Mouse (Mus musculus): ENCODE results near the gene Tmem39a.

Gene Tmem39a

DNA sequence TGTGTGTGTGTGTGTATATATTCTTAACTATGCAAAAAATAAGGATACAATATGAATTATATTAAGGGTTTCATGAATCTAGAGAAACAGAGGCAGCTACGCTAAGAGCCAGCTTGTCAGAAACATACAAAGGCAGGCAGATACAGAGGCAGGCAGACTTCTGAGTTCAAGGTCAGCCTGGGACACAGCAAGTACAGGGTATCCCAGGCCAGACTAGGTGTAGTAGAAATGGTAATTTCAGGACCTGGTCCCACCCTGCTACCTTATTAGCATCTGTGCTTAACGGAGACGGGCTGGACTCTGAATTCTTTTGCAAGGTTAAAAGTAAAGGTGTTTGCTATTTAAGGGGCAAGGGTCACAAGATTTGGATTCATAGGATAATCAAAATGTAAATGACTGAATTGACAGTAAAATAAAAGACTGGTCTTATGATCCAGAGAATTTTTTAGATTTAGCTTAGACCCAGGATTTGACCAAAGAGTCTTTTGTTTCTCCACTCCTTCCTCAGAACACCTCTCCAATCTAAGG lies at the start of gene Tmem39a:
Gene Tmem39a, plus strand, starts transcription at position 478 of the 528 bp plus-strand sequence.
- DNase-seq = no peak

DNA sequence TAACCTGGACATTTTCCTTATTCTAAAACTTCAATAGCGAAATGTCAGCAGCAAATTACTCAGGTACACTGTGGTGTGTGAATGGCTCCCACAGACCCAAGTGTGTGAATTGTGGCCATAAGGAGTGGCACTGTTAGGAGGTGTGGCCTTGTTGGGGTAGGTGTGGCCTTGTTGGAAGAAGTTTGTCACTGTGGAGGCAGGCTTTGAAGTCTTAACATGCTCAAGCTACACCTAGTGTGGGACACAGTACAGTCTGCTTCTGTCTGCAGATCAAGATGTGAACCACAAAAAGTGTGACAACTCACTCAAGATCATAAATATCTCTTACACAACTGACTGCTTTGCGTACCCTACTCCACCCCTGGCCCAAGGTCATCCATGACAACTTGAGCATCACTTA lies 47.7 kb upstream of the Tmem39a start:
- no peak for DNase-seq

DNA sequence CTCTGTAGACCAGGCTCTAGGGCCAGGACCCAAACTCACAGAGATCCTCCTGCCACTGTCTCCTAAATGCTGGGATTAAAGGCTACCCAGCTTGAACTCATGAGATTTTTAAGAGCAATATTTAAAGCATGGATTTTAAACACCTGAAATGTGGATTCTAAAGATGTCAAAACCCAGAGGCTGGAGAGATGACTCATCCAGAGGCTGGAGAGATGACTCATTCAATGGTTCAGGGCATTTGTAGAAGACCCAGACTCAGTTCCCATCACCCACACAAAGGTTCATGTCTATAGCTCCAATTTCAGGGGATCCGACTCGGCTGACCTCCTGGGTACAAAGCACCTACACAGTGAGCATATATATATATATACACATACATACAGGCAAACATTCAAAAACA lies 39.4 kb upstream of the Tmem39a start:
- no peak for DNase-seq

DNA sequence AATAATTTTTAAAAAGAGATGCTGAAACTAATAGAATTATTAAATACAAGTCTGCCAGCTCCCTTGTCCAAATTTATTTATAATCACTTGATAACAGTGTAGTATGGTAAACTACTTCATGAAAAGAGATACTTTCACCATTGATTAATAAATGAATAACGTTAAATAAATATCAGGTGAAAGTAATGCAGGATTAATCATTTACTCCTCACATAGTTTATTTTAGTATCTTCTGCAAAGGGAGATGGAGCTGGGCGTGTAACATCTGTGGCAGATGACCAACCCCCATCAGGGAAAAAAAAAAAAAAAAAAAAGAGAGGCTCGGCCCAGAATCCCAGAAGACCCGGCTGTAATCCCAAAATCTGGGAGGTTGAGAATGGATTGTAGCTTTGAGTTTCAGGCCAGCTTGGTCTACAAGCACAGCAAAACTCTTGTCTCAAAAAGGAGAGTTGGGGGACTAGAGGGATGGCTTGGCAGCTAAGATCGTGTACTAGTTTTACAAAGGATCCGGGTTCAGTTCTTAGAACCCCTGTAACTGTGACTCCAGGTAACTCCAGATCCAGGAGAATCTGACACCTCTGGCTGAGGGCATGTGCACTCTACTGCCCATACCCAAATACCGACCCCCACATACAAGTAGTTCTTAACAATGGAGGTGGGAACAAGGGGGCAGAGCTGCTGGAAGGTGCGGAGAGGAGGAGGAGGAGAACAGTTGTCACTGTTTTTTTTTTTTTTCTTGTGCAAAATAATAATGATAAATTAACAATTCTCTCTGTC lies 37.1 kb upstream of the Tmem39a start:
- no peak for DNase-seq

DNA sequence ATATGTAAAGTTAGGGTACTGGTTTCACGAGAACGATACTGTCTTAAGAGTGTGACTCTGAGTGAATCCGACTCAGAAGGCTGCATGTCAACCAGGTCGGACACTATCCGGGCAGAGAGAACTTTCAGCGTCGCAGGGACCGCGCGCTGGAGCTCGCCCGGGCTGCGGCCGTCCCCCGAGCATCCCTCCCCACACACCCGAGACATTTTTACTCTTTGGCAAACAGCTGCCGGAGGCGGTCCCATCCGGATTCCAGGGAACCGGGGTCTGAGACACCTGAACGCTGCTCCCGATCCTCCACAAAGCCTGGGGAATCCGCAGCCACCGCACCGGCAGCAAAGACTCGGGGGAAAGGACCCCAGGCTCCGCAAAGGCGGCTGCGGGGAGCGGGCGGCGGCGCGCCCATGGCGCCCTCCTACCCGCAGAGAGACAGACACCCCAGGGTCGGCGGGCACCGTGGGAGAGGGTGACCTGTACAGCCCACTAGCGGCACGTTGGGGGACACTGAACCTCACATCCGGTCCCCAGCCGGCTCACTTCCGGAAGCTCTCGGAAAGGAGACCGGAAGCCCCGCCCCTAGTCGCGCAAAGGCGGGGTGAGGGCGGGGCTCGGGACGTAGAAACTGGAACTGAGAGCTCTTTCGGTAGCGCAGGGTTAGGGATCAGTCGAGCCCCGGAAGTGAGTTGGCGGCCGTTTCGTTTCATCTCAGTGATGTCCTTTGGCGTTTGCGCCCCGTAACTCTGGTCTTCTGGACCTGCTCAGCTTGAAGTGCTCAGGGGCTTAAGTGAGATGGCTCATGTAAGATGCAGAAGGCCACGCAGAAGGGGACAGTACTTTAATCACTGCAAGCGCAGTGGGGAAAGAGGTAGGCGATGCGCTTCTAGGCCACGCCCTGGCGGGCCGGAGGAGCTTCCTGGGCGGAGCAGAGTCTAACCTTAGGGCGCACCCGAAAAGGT lies 36.1 kb upstream of the Tmem39a start, which contains the start of gene Timmdc1:
Gene Timmdc1, minus strand, starts transcription at position 535 of the 956 bp plus-strand sequence.
- DNase-seq = peak; percentile 98

DNA sequence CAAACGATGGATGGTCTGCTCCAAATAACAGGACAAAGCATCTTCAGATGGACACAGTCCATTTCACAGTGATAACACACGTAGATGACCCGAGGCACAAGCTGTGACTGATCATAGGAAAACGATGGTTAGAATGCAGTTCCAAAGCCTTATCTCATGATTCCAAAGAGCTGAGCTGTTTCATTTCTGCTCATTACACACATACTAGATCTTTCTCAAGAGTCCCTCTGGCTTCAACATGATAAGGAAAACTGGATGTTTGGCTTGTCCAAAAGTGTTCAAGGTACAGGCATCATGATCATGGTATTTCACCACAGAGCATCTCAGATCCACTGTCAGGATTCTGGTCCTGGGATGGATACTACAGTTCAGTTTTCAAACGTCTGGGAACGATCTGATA lies 32.2 kb upstream of the Tmem39a start:
- no peak for DNase-seq

DNA sequence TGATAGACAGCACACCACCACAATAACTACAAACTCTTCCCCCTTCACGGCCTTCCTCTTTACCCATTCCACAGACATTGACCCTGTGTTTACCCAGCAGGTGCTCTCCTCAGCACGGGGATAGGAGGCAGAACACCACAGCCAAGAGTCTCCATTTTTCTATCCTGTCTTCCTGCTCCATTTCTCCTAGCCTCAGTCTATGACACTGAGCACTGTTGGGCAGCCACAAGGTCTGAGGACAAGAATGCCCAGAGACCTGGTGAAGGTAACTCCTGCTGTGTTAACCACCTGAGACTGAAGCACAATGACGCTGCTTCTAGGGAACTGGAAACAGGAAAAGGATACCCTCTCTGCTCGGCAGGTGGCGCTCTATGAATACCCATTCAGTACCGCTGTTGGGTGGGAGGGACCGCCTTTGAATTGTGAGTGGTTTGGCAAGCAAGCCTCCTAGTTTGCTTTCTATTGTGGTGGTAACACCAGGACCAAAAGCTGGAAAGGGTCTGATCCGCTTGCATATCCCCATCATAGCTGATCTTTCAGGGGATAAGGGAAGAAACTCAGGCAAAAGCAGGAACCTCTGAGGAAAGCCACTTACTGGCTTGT lies 21.9 kb upstream of the Tmem39a start:
- DNase-seq = peak; percentile 77

DNA sequence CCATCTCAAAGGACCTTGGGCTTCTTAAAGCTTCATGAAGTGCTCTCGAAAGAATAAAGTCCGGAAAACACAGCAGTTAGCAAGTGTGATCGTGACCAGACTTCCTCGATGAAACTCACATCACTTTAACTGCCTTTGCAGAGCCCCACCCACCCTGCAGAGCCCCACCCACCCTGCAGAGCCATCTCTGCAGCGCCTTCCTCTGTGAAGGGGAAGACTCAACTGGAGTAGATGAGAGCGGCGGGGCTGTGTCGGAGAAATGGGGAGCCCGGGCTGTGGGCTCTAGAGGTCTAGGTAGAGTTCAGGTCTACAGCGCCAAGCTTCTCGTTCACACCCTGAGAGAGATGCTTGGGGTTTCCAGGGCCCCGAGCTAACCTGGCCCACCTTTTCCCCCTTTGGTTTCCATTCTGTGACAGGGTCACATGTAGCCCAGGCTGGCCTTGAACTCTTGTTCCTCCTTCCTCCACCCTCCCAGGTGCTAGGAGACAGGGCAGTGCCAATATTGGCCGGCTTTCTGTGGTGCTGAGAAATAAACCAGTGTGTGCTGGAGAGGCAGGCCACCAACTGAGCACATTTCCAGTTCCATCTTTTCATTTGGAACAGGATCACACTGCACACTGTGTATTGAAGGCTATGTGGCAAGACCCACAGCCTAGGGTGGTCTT lies 19.6 kb upstream of the Tmem39a start:
- no peak for DNase-seq

DNA sequence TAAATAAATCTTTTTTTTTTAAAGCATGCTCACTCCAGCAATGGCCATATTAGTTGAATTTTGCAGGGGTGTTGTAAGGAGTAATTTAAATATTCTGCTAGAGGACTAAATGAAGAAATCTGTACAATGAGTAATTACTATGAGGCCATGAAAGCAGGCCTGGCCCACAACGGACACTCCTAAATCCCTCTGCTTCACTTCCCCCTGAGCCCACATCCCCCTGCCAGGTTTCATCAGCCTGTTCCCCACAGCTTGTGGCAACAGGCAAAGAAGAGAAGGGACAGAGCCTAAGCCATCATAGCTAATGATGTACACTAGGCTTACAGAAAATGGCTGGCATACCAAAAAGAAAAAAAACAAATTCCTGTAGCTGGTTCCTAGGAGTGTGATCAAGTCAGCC lies 10.5 kb upstream of the Tmem39a start:
- no peak for DNase-seq

DNA sequence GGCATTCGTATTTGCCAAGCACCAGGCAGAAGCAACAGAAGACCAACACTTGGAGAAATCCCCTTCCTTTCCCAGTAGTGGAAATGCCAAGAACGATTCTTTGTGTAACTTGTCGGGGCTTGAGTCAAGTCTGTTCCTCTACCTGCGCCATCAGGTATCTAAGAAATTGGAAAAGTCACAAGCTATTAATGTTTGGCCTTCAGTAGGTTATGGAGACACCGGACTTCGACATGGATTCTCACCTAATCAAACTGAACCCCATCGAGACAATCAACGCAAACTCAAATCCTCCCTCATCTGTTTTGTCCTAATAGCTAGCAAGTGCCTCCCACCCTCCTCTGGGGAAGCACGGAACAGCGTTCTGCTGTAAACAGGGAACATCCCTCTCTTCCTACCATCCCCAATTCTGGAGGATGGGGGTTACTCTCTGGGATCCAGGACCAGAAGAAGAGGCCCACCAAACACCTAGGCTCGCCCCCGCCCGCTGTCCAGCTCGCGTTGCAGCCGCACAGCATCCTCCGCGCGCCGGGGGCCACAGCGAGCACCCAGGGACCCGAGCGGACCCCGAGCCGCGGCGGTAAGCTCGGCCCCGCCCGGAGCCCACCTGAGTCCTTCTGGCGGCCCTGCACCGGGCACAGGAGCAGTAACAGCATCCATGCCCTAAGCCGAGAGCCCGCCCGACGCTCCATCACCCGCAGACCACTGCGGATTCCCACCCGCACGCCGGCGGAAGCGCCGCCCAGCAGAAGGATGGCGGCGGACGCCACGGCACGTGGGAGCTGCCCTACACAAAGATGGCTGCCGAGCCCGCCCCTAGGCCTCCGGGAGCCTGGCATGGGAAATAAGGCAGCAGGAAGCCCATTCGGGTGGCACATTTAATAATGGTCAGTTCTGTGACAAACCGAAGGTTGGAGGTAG lies 8.8 kb upstream of the Tmem39a start, which contains the start of gene Poglut1:
Gene Poglut1, minus strand, starts transcription at position 780 of the 918 bp plus-strand sequence.
- peak; percentile 71 for DNase-seq

DNA sequence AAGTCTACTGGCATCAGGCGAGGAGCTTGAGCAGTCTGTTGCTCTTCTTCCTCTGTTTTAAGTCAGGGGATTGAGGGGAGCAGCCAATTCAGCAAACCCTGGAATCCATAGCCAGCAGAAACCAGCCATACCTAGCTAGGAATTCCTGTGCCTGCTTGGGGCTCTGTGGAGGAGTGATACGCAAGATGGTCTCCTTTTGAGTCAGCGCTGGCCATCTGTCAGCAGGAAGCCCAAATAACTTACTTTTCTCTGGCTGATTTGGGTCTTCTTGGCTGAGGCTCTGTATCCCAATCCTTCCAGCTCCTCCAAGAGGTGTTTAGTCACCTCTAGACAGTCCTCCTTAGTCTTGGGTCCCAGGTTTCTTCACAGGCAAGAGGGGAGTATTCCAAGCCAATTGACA lies 2.5 kb upstream of the Tmem39a start:
- DNase-seq = no peak

DNA sequence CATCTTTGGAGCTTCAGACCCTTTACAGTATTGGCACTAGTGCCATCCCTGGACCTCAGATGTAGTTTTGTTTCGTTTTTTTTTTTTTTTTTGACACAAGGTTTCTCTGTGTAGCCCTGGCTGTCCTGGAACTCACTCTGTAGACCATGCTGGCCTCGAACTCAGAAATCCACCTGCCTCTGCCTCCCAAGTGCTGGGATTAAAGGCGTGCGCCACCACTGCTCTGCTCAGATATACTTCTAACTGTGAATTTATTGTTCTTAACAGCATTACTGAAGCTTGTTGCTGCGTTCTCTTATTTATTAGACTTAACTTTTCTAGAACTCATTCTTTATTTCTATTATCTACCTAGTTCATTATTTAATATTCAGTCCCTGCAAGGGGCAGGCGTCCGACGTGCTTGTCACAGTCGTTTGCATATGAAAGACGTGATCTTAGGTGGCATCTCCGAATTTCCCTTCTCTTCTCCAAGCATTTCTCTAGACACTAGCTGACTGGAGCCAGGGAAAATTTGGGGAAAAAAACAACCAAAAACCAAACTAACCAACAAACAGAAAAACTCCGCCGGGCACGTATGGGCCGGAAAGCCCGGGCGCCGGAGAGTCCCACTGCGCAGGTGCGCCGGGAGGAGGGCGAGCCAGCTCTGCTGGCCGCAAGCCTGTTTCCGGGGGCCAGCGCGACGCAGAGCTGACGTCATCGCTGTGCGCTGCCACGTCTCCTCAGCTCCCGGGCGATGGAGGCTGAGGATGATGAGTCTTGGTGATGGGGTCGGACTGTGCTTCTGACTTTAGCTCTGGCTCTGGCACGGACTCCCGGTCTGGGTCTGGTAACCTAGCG lies 3.9 kb downstream of the Tmem39a start:
- peak; percentile 94 for DNase-seq

DNA sequence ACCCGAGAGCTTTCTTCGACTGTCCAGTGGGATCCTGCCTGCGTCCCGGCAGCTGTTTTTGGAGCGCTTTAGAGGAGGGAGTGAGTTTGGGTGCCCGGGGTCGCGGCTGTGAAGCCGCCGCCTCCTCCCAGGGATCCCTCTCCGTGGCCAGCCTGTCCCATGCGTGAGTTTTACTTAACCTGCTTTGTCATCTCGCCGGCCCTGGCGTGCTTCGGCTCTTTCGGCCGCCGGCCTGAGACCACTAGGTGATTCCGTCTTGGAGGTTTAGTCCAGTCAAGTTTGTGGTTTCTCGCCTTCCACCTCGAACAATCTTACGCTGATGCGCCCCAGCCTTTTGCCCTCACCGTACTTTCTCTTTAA lies 4.5 kb downstream of the Tmem39a start:
- no peak for DNase-seq

DNA sequence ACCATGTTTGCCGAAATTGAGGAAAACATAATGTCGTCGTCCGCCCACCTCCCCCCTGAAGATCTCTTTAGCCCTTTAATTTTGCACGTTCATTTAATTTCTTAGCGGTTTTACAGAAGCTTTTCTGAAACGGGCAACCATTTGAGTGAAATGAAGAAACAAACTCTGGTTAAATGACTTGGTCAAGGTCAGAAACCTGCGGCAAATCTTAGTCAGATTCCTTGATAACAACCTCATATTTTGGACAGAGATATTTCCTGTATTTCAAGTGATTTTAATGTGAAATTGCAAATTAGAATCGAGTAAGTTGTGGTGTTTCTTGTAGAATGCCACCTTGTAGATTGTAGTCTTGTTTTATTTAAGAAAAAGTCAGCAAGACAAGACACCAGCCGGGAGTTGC lies 5.0 kb downstream of the Tmem39a start:
- DNase-seq = no peak

DNA sequence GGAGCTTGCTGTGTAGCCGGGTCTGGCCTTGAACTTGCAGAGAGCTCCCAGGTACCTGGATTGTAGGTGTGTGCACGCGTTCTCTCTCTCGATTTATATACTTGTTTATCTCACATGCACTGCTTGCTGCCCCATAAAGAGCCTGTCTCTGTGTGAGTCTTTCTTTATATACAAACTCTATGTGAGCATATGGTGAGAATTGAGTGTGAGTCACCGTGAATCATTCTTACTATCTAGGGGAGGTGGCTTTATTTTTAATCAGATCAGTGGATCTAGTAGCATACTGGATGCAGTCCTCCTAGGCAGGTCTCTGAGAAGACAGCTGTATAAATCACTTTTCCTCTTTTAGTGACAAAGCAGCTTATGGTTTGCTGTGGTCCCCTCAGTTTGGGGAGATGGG lies 9.7 kb downstream of the Tmem39a start:
- no peak for DNase-seq

DNA sequence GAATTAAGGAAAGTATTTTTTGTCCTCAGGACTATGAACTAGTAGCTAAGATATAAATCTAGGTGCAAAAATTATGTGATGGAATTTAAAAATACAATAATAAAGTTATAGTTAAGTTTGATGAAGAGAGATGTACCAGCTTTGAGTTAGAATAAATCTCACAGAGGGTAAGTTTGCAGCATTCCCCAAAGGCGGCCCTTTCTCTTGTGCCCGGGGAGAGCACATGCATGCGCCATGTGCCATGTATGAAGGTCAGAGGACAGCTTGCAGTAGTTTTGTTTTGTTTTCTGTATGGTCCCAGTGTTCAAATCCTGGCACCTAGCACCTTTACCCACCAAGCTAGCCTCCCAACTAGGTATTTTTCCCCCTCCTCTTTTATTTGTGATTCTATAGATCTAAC lies 13.0 kb downstream of the Tmem39a start:
- DNase-seq = no peak

DNA sequence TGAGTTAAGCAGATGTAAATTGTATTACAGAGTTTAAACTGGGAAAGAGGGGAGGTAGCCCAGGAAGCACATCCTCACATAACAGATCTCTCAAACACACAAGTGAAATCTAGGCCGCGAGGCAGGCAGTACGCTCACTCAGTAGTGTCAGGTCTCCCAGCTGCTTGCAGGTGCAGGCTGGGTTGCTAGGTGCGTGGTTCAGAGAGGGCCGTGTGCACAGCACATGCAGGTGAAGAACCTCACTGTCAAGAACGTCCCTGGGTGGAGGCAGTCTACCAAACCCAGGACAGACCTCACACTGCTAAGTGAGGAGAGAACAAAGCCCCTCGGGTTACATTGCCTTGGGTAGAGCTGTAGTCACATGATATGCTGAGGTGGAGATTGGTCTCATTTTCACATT lies 26.3 kb downstream of the Tmem39a start:
- DNase-seq = no peak

DNA sequence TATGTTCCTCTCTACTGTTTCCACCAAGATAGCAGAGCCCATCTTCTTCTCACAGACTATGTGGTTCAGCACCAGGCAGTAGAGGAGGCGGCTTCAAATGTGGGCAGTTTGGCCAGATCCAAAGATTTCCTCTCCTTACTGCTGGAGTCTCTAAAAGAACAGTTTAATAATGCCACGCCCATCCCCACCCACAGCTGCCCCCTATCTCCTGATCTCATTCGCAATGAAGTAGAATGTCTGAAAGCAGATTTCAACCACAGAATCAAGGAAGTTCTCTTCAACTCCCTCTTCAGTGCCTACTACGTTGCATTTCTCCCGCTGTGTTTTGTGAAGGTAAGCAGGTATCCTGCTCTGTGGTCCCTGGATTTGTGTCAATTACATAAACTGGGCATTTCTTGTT lies 26.7 kb downstream of the Tmem39a start:
- no peak for DNase-seq

DNA sequence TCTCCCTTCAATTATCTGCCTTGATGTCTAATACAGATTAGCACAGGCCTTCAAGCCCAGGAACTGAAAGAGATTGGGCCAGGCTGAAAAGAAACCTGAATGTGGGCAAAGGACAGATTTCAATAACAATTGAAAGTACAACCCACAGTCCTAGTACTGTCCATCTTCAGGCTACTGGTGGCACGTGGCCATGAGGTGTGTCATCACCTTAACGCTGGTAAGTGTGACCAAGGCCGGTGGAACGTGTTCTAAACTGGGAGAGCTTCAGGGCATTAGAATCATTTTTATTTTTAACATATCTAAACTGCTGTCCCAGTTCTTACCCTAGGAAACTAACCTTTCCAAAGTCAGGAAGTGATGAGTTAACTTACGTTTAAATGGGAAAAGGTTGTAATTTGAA lies 28.7 kb downstream of the Tmem39a start:
- no peak for DNase-seq

DNA sequence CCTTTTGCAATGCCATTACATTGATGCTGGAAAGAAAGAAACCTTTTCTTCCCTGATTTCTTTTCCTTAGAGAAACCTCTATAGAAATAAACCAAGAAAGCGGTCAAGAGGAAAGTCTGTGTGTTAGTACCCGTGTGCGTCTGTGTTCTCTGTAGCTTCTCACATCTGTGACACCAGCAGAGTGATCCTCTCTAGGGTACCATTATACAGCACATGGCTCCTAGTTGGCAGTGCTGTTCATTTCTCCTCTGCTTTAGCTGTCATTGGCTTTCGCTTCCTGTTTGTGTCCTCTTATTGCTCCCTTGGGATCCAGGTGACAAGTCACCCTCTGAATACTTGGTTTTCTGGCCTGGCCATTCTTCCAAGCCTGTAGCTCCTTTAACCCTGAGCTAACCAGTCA lies 29.1 kb downstream of the Tmem39a start:
- DNase-seq = no peak

DNA sequence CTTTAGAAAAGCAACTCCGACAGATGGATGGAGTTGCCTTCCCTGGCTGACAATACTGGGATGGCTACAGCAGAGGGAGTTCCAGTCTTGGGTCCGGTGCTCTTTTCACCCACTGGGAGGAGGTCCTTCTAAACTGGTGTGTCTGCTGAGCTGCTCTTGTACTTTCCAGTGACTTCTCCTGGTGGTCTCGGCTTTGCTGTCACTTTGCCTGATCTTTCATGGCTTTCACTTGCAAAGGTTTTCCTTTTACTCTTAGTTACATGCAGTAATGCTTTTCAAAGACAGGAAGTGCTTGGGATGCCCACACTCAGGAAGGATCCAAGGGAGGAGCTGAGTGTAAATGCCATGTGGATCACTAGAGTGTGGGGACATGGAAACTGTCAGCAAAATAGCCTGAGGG lies 33.0 kb downstream of the Tmem39a start:
- DNase-seq = no peak
